Mouse (Mus musculus) inflammation-experienced regulatory T-cells, adult 6 months (primary cell): ENCODE measurements around the gene Med31. TPM values are rescaled to one million over a fixed set of nuclear protein-coding genes. Genes with fewer than 3 reads are reported as not detected.

Experiments used
- ATAC-seq: one replicate; pipeline ENCODE4 v1.8.0; 2017
- polyA plus RNA-seq, 3 experiments: library from polyadenylated mRNA; unstranded; fragments of 100-300 nt; shearing (Covaris generic); gene quantifications; one replicate each; pipeline ENCODE4 v1.2.1; 2017

The Med31 gene
- polyA plus RNA-seq, result 10 to 100 TPM; 18.1 to 26.9 (median 22.3) TPM

DNA sequence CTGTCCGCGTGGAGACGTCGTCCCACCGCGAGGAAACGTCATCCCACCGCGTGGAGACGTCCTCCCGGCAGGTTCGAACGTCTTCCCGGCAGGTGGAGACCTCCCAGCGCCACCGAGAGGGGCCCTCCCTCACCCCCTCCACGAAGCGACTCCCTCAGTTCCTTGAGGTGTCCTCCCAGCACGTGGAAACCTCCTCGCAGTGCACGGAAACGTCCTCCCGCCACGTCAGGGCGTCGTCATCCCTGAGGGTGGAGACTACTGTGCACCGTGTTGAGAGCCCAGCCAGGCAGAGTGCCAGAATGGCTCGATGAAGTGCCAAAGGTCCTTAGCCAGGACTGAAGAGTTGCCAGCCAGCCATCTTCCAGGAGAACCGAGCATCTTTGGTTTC lies at the start of gene Med31:
Gene Med31 (minus strand): TSS at position 183 of the 388 bp plus-strand sequence.
- peak; percentile 65 for ATAC-seq

DNA sequence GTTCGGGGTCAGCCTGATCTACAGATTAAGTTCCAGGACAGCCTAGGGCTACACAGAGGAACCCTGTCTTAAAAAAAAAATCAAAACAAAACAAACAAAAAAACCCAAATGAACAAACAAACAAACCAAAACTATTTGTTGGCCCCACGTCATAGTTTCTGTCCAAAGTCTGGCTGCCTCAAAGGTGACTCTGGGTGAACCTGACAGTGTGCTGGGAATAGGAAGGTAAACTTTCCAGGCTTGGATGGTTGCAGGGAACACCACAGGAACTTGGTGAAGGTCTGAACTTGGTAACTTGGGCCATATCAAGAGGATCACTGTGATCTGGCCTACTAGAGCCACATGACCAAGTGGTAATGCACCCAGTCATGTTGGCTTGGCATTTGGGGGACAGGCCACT lies 41.0 kb upstream of the Med31 start:
- ATAC-seq, result no peak

DNA sequence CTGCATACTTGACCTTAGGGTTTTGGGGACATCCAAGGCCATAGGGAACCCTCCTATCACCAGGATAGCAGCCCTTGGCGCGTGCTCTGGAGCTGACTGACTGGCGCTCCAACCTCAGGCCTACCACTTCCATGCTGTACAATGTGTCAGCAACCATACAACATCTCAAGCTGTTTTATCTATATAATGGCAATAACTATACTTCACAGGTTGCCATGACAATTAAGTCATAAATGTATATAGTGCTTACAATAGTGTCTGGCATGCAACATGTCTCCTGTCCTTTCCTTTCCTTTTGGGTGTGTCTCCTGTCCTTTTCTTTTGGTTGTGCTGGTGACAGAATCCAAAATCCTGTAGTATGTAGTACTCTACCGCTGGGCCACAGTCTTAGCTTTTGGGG lies 40.2 kb upstream of the Med31 start:
- no peak for ATAC-seq

DNA sequence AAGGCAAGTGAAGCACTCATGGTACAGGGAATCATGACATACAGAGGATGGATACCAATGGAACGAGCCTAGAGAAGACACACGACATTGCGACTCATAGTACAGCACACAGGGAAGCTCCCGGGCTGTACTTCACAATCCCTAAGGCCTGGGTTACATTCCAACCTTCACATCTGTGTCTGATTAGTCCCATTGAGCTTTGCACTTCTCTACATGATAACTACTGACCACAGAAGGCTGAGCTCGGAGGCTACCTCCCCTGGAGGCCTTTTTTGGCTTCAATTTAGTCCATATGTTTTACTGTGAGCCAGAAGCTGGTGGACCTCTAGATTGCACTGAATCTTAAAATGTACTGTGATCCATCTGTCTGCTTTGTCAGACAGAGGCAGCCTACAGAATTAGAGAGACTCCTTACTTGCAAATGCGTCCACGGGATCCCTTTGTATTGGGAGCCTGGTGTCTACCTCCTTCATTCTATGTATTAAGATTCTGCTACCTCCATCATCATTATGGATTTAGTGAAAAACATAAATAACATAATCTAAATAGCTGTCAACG lies 29.9 kb upstream of the Med31 start:
- no peak for ATAC-seq

DNA sequence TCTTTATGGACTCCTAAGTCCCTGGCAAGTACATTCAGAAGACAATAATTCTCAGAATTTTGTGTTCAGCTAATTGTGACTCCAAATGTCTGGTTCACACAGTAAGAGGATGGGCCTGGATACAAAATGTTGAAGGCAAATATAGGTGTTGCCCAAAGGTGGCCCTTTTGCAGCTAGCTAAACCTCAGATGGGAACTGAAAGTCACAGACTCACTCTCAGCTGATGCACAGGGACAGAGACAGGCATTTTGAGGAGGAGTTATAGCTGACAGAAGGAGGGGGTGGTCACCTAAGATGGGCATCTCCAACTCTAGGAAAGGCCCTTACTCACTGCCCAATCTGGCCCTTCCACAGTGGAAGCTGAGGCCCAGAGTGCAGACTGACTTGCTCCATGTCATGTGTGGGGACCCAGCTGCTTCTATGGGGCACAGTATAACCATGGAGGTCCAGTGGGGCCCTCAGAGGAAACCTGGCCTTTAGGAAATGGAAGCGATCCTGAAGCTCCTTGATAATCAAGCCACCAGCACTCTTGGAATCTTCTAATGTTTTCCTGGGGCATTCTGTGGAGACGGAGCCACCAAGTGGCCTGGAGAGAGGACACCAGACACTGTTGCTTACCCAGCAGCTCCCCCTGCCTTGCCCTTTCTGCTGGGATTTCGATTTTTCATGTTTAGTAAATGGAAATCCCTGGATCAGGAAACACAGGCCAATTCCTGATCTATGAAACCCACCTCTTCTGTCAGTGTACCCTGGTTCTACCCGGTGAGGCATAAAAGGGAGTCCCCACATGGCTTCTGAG lies 24.9 kb upstream of the Med31 start:
- ATAC-seq, result no peak

DNA sequence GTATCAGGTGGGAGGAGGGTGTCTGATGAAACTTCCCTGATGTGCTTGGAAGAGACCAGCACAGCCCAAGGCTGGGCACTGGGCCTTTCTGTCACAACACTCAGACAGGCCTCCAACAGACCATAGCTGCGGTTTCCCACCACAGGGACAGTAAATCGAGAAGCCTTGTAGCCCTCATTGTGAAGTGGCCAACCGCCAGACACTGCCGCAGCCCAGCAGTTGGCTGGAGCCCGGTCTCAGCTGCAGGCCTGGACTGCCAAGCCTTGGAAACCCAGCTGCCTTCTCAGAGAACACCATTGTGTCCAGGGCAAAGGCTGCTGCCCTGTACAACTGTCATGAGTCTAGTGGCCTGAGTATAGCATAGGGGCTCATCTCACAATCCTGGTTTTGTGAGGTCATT lies 18.6 kb upstream of the Med31 start:
- ATAC-seq, result no peak

DNA sequence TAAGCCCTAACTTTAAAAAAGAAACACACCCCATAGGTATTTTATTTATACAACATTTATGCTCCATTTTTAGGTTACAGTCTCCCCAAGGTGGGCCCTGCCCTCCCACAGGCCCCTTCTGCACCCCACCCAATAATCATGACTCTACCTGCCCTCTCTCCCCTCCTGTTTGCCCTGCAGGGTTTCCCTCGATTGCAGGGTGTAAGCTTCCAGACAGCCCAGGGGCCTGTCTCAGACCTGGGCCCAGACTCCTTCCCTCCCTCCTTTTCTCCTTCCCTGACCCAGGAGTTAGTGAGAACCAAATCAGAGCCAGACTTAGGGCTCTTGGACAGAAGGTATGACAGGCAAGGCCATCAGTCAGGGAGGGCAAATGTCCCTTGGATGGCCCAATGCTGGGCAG lies 17.6 kb upstream of the Med31 start:
- ATAC-seq, result no peak

DNA sequence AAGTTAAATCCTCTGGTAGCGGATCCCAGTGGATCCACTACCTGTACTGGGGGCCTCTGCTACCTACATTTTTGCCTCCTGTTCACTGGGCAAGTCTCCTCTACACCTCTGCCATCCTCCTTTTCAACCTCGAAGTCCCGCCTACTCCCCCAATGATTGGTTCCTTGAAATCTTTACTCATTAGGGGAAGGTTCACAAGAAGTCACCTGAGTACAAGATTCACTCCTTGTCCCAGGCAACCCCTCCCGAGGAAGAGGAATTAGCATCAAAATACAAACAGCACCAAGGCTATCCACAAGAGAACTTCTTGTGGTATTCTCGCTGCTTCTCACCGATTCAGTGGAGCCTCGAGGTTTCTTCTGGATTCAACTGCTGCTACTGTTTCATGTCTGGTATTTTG lies 16.7 kb upstream of the Med31 start:
- ATAC-seq, result no peak

DNA sequence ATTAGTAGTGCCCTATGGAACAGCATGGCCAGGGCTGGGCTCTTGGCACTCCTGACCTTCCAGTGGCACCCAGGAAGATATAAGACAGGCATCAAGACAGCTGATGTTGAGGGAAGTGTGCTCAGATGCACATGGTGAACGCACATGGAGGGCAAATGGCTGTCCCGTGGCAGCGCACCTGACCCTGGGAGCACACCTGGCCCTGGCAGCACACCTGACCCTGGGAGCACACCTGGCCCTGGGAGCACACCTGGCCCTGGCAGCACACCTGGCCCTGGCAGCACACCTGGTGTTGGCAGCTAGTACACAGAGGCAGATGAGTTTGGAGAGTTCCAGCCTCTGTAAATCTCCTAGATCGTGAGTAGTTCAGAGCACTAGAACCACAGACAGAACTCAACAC lies 13.1 kb upstream of the Med31 start:
- no peak for ATAC-seq

DNA sequence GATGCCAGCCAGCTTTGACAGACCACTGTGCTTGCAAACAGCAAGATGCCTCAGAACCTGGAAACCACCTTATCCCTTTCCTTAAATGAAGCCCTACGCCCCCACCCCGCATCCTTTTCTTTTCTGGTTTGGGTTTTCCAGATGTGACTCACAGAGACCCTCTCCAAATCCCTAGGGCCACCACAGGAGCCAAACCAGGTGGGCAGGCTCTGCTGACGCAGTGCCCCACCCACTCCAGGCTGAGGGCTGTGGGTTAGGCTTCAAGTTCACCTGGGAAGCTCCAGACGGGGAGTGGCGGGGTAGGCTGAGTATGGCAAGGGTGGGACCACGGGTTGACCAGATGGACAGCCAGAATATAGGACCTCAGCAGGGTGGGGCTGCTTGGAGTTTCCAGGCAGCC lies 11.5 kb upstream of the Med31 start:
- ATAC-seq, result no peak

DNA sequence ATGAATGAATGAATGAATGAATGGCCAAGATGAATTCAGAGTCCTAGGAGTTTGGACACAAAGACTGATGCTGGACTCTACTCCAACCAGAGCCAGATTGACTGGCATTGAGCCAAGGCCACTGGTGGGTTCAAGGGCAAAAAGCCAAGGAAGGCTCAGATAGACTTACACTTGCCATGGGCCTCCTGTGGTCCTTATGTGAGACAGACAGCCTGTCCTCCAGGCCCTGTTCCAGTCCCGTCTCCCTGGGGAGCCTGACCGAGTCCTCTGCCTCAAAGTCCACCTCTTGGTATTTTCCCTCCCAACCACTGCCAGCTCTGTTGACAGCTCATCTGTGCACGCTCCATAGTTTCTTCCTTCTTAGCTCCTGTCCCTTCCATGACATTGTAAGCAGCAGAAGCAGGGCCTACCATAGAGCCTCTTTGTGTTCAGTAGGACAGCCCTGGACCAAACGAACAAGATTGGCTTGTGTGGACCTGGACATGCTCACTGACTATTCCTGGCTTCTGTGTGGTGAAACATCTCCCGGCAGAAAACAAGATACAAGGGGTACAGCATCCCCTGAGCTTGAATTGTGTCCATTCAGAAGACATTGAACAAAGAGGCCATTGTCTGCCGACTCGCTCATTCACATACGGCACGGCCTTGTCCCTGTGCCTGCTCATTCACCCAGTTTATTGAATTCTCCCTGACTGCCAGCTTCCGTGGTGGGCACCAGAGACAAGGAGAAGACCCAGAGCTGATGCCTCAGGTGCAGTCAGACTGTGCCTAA lies 10.8 kb upstream of the Med31 start:
- ATAC-seq, result no peak

DNA sequence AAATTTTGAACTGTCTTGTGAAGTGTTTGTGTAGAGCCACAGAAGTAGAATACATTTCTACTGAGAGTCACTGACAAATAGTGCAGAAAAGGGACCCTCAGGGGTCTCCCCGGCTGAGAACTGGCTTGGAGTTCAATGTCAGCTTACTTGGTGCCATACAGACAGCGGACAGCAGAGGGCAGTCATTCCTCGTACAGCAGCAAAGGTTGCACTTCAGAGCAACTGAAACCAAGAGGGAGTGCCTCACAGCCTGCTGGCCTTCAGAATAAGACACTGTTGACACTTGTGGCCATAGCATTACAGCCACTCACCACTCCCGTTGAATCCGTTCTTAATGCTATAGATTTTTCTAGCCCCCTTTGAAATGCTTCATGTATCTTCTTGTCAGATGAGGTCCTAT lies 9.5 kb upstream of the Med31 start:
- ATAC-seq, result peak; percentile 64

DNA sequence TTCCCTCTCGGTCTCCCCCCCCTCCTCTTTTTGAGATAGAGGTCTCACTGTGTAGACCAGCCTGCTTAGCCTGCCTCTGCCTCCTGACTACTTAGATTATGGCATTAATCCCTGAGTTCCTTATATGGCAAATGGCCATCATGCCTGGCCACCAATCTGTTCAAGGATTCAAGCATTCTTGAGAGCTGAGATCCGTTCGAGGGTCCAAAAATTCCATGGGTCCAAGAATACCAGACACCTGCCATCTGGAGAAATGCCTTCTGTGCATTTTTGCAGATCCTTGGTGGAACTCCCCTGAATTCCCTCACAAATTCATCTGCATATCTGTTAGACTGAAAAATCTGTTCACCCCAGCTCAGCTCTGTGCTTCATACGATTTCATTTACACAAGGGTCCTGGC lies 8.0 kb upstream of the Med31 start:
- ATAC-seq, result no peak

DNA sequence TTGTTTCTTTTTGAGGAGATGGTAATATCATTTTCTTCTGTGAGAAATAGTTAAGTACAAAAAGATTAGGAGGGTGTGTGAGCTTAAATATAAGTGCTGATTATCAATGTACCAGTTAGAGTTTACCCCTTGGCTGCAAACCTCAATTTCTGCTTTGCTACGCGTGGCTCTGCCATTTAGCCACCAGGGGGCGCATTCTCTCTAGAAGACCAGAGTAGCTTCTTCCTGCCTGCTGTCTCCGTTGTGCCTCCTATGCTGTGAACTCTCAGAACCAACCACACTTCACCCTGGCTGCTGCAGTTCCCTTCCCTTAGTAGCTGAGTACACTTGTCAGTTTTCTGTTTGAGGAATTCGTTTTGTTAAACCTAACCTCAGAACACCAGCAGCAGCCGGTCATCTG lies 5.9 kb upstream of the Med31 start:
- peak; percentile 81 for ATAC-seq

DNA sequence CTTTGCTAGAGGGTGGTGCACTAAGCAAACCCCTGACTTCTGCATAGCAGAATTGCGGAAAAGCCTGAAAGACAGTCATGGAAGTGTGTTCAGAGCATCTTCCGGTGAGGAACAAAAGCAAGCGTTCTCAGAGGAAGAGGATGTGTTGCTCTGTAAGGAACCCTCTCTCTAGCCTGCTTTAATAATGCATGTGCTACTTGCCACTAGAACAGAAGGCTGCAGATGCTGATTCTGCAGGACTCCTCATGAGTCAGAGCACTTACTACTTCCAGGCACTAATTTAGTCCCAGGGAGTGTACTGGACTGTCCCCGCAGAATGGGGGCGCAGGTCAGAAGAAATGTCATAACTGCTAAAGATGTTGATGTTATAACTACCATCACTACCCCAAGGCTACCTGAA lies 1.7 kb upstream of the Med31 start:
- no peak for ATAC-seq

DNA sequence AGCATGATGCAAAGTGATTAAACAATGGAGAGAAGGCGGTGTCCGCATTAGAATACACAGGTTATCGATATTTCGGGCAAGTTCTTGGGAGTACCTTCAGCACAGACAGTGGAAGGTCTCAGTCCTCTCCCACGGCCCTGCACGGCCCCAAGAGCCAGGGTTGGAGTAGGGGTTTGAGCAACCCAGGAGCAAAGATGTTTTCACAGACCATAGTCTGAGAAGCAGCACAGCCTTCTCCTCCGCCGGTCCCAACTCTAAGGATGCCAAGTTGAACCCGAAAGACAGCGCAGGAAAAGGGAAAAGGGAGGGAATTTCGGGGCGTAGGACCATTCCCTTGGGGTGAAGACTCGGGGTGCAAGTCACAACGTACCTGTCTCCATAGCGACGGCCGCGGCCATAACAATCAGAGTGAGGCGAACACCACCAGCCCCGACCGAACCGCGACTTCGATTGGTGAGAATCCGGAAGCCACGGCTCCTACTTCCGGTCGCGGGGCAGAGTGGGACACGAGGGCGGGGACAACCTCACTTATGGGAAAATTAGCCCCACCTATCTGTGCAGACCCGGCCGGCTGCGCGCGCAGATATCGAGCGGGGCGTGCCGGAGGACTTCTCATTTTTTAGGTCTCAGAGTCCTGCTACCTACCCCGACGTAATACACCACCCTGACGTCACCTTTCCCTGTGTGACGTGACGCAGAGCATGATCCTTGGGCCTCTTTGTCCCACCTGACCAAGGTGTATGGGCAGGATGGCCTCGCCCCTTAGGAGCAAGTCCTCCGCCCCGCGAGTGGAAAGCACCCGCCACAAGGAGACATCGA lies 592 bp downstream of the Med31 start:
- peak; percentile 95 for ATAC-seq

DNA sequence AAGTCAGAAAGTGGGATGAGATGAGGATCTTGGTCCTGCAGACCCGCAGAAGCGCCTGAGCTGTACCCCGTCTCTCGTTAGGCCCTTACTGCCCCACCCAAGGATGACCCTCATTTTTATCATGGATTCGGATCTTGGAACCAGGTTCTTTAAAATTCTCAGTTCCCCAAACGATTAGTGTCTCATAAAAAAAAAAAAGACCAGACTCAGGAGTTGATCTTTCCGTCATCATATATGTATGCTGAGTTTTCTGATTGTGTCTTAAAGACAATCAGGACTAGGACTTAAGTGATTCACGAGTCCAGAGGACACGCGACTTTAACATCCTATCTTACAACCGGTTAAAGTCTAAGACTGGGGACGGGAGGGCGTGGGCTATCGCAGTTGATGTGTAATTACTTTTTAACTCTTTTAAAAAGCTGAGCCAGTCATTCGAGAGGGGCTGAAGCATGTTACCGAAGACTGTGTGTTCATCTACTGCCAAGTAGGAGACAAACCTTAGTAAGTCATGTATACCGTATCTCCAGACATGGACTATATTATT lies 7.5 kb downstream of the Med31 start:
- ATAC-seq, result no peak

DNA sequence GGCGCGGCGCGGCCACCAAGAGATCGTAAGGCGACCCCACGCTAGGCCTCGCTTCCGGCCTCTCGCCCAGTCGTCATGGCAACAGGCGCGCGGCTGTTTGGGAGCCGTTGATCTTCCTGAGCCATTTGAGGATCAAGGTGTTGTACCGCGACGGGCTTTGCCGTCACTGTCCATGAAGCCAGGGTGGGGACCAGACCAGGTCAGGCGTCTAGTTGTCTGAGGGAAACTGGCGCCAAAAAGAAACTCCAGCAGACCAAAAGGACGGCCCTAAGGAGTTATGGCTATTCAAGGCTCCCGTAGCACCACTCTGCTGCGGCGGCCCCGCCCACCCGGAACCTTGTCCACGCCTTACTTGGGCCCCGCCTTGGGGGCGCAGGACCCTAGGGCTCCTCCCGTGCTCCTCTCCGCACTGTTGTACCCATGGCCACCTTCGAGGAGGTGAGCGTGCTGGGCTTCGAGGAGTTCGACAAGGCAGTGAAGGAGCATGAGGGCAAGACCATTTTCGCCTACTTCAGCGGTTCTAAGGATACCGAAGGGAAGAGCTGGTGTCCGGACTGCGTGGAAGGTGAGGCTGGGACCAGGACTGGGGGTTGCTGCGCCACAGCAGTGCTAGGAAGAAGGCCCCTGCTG lies 8.1 kb downstream of the Med31 start, which contains the start of the genes 4933427D14Rik and Txndc17:
Gene 4933427D14Rik (minus strand): TSS at position 256 of the 630 bp plus-strand sequence.
Gene Txndc17 (plus strand): TSS at position 344 of the 630 bp plus-strand sequence.
- ATAC-seq, result peak; percentile 91

DNA sequence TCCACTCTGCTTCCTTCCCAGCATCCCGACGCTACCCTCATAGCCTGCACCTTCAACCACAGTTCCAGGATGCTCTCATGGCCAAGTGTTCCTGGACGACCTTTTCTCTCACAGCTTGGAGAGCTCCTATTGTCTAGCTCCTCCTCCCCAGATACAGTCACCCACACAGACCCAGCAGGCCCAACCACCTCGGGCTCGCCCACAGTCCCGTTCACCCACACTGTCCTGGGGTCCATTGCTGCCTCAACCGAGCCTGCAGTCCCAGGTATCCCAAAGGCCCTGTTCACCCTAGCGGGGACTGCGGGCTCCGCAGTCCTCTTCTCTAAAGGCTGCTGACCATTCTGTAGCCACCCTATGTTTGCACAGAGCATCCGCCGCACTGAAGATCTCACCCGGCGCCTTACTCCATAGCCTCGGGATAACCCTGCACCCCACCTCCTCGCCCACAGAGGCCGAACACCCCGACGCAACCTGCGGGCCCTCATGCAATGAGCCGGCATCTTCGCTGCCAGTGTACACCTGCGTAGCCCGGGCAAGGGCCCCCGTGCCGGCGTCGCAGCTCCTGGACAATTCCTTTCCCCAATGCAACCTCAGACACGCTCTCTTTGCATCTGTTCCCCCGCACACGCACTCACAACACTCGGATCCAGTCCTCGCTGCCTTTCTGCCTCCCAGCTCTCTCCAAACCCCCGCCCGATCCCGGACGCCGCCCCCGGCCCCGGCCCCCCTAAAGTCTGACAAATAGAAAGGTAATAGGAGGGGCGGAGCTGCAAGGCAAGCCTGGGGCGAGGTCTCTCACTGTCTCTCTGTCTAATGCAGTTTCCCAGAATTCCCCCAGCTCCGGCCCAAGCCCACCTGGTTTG lies 8.8 kb downstream of the Med31 start, which contains the start of gene Gm43951:
Gene Gm43951 (minus strand): TSS at position 500 of the 863 bp plus-strand sequence.
- peak; percentile 6 for ATAC-seq

DNA sequence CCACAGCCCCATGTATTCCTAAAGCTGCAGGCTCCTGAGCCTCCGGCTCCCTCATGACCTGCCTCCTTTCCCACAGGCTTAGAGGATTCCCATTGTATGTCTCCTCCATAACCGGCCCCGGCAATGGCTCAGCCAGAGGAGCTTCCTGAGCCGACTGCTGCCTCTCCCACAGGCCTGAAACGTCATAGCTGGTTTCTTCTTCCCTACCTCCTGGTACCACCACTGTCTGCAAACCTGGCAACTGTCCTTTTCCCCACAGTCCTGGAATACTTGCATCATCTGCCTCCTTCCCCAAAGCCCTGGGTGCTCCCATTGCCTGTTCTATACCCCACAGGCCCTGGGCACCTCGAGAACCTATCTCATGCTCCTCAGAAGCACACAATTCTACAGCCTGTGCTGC lies 10.1 kb downstream of the Med31 start:
- ATAC-seq, result no peak

DNA sequence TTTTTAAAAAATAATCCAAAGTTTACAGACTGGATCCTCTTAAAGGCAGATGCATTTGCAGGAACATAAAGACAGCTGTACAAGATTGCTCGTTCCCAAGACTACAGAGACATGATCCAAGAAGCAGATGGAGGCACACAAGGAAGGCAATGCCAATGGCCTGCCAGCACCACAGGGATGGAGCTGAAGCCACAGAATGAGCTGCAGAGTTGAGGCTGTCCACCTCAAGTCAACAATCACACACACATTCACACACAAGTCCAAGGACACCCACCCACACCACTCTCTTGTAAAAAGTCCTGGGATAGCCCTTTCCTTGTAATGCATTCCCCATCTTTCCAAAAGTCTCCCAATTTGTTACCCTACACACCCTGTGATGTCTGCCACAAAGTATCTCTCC lies 12.0 kb downstream of the Med31 start:
- no peak for ATAC-seq
